Mouse (Mus musculus): ENCODE results near the gene Orm3. TPM values are rescaled to one million over a fixed set of nuclear protein-coding genes. Genes with fewer than 3 reads are reported as not detected.
A peak's percentile ranks its signal among the peaks of the same experiment; 100 is the strongest.

Gene Orm3
- total RNA-seq (2021): not detected

- DNase-seq (ENCODE audit: low spot score in 2 of 2): no peak
- intact Hi-C loops (cut with DNase I): no loop called here
Measured at GRCm38 (mm10) chr4:63355877-63356665, at the start of gene Orm3. Gene Orm3, plus strand, starts transcription at chr4:63356162.

DNA sequence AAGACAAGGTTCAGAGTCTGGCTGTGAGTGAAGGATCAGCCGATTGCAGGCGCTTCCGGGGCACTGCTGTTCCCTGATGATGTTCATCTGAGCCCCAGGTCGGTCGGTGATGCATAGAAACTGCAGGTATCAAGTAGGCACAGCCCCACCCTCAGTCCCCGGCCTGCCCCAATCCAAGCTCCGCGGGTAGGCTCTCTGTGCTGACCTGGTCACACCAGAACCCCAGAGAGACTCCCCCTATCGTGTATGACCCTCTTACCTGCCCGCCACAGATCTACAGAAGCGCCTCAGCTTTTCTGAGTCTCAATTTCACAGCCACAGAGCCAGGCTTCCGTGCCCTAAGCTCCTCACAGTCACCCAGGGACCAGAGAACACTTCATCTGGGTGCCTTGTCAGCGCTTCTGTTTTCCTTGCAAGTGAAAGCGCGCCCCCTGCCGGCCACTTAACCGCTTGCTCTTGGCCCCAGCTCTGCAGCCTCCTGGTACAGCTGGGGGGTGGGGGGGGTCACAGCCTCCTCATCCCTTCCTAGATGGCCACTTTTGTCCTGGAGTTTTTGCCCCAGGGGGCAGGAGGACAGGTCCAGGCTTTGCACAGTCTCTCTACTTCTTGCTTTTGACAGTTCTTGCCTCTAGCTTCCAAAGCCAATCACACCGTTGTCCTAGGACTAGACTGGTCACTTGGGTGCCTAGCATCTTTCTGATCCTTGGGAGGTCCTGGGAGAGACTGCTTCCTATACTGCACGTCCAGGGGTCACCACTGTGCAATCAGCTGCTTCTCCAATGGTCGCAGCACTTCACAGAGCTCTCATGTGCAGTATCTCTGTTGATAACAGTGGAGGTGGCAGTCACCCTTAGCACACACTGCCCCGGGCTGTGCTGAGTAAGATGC is 48.5 kb upstream of the Orm3 start:
- DNase-seq (ENCODE audit: low spot score in 2 of 2): peak; percentile 90
- intact Hi-C loops (cut with DNase I): loop anchor here (1.0 to 5.0 kb wide), 3 partner anchors 92 to 150 kb away; no protein-coding TSS in a partner anchor

GRCm38 (mm10) chr4:63308316-63308715 is 47.6 kb upstream of the Orm3 start:
- no peak for DNase-seq (ENCODE audit: low spot score in 2 of 2)
- intact Hi-C loops (cut with DNase I): loop anchor here (5.0 kb wide), 1 partner anchor 151 kb away; no protein-coding TSS in a partner anchor

GRCm38 (mm10) chr4:63310247-63310855 is 45.6 kb upstream of the Orm3 start:
- DNase-seq (ENCODE audit: low spot score in 2 of 2): no peak
- intact Hi-C loops (cut with DNase I): no loop called here

GRCm38 (mm10) chr4:63311426-63311825 is 44.5 kb upstream of the Orm3 start:
- DNase-seq (ENCODE audit: low spot score in 2 of 2): no peak
- intact Hi-C loops (cut with DNase I): no loop called here

GRCm38 (mm10) chr4:63314063-63314462 is 41.9 kb upstream of the Orm3 start:
- intact Hi-C loops (cut with DNase I): no loop called here
- no peak for DNase-seq (ENCODE audit: low spot score in 2 of 2)

DNA sequence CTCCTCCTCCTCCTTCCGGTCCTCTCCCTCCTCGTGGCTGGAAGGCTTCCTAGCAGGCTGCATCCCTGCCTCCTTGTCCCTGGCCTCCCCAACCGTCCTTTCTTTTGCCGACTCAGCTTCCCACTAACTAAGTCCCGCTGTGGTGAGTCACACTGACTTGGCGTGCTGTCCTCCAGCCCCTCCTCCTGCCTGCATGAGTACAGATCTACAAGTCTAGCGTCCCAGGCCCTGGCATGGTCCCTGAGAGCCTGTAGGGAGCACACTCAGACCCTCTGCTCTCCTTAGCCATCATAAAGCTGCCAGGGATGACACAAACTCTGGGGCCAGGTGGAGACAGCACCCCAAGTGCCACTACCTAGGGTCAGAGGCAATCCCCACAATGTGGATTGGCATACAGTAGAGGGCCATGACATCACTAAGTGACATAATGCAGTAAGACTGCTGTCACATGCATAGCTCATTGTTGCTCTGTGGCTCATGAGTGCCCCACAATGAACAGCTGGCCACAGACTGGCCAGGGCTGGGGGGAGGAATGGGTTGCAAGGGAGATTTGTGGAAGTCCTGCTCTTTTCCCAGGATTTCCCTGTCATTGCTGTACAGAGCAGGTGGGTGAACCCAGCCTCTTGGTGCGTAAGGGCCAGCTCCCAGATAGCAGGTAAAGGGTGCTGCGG is 39.8 kb upstream of the Orm3 start:
- intact Hi-C loops (cut with DNase I): no loop called here
- peak in 1 of 2 experiments; percentile 68 for DNase-seq (ENCODE audit: low spot score in 2 of 2)

DNA sequence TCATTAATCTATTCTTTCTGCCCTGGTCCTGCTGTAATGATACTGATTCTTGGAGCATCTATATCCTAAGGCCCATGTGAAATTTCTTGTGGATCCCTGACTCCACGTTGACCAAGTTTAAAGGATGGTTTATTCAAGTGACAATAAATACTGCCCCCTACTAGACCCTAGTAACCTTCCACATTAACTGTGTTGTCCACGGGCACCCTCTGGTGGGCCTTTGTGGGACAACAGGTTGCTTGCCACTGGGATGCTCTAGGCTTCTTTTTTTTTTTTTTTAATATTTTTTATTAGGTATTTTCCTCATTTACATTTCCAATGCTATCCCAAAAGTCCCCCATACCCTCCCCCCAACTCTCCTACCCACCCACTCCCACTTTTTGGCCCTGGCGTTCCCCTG is 36.4 kb upstream of the Orm3 start:
- intact Hi-C loops (cut with DNase I): loop anchor here (1.0 kb wide), 1 partner anchor 160 kb away; no protein-coding TSS in a partner anchor
- DNase-seq (ENCODE audit: low spot score in 2 of 2): peak; percentile 39 to 53

GRCm38 (mm10) chr4:63323275-63323815 is 32.6 kb upstream of the Orm3 start:
- DNase-seq (ENCODE audit: low spot score in 2 of 2): no peak
- intact Hi-C loops (cut with DNase I): no loop called here

DNA sequence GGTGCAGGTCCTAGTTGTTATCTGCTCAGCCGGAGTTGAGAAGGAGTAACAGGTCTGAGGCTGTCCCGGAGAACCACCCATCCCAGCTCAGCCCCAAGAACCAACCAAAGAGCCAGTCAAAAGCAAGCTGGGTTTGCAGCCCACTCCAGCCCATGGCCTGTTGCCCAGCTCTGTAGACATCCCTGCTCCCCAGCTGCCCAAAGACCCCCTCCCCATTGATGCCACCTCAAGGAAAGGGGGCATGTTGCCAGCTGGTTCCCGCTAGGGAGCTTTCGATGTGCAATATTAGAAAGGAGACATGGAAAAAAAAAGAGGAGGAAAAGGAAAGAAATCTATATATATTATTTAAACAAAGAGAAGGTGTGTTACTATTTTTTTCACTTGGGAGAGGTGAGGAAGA is 22.6 kb upstream of the Orm3 start:
- intact Hi-C loops (cut with DNase I): no loop called here
- DNase-seq (ENCODE audit: low spot score in 2 of 2): no peak

DNA sequence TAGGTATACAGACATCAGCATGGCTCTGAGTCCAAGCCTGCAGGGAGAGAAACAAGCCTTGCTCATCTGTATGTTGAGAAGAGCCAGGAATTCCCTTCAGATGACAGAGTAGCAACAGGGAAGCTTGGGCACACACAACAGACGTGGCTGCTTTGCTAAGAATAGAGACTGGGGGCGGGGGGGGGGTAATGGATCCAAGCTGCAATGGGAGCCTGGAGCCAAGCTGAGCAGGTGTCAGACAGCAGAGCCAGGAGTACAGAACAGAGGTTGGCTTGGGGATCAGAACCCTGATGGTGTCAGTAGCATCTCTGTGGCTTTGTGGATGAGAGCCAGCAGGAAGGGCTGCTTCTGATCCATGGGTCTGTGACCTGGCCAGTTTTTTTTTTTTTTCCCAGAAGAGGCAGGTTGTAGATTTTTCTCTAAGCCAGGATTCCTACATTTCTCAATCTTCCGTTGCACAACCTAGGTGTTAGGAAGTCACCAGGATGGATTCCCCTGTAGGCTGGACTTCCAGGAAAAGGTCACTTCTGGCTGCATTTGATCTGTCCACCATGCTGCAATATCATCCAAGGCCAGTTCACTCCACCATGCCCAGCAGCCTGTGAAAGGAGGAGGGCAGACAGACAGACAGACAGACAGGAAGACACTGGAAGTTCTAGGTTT is 17.4 kb upstream of the Orm3 start:
- intact Hi-C loops (cut with DNase I): no loop called here
- DNase-seq (ENCODE audit: low spot score in 2 of 2): peak in 1 of 2 experiments; percentile 43

DNA sequence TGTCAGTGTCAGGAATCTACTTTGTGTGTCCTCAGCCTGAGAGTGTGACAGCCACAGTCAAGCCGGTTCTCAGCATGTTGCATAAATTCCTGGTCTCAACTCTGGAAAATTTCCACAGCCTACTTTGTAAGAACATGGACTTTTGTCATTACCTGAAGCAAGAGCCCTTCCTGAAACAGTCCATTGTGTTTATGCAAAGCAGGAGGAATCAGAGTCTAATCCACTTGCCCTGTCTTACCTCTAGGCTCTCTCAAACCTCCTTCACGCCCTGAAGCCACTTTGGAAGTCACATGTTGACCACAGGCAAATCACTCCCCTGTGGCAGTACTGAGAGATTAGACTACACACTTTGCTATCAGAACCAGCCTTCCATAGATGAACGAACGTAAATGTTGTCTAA is 13.5 kb upstream of the Orm3 start:
- no peak for DNase-seq (ENCODE audit: low spot score in 2 of 2)
- intact Hi-C loops (cut with DNase I): no loop called here

DNA sequence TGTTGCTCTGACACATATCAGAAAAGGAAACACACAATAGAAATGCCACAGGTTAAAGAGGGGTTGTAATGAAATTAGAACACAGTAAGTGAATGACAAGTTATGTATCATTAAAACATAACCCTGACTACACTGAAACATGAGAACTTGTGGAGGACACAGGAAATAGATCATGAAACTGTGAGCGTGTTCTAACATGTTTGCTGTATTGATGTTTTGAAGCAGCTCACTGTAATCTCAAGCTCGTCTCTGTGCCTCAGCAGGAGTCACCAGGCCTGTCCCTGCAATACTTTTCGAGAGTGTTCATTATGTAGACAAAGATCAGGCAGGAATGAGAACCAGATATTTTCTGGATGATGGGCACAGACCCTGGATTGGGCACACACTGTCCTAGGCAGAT is 12.4 kb upstream of the Orm3 start:
- no peak for DNase-seq (ENCODE audit: low spot score in 2 of 2)
- intact Hi-C loops (cut with DNase I): no loop called here

DNA sequence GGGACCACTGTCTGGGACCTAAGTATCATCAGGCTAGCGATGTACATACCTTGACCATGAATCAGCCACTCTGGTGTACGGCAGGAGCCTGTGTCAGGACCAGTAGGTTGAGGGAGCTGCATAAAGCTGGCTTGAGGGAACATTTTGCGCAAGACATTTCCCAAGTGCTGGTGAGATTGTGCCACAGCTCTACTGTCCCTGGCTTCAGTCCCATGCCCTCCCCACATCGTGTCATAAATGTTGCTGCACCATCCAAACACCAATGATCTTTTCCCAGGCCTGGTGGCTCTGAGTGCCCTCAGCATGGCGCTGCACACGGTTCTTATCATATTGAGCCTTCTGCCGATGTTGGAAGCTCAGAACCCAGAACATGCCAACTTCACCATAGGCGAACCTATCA is 11.7 kb upstream of the Orm3 start, which contains the start of gene Orm1:
Orm1 (plus strand) TSS at position 266 of the 400 bp plus-strand sequence.
- DNase-seq (ENCODE audit: low spot score in 2 of 2): no peak
- intact Hi-C loops (cut with DNase I): no loop called here

DNA sequence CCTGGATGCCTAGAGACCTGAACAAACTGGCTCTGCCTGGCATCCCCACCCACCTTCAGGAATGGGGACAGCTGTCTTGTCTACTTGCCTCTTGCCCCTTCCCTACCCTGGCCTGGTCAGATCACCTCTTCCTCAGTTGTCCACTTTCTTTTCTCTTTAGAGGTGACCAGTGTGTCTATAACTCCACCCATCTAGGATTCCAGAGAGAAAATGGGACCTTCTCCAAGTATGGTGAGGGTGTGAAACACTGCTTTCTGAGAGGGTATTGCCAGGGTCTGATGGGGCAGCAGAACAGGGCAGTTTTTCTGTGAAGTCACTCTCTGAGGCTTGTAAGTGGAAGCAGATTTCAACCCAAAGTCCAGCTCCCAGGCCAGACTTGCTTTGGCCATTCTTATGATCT is 10.7 kb upstream of the Orm3 start:
- DNase-seq (ENCODE audit: low spot score in 2 of 2): no peak
- intact Hi-C loops (cut with DNase I): no loop called here

- DNase-seq (ENCODE audit: low spot score in 2 of 2): no peak
- intact Hi-C loops (cut with DNase I): no loop called here
Measured at GRCm38 (mm10) chr4:63346659-63347058, 9.3 kb upstream of the Orm3 start.

- no peak for DNase-seq (ENCODE audit: low spot score in 2 of 2)
Measured at GRCm38 (mm10) chr4:63348524-63348923, 7.4 kb upstream of the Orm3 start.

GRCm38 (mm10) chr4:63356981-63357570 is 1.1 kb downstream of the Orm3 start:
- intact Hi-C loops (cut with DNase I): no loop called here
- no peak for DNase-seq (ENCODE audit: low spot score in 2 of 2)

More at GRCm38 (mm10) chr4:63348524-63348923, 7.4 kb upstream of the Orm3 start:
- intact Hi-C loops (cut with DNase I): no loop called here

Measured in left cerebral cortex, postnatal 25 days (tissue).